Mouse (Mus musculus): ENCODE results near the gene Ttc7b.

DNA sequence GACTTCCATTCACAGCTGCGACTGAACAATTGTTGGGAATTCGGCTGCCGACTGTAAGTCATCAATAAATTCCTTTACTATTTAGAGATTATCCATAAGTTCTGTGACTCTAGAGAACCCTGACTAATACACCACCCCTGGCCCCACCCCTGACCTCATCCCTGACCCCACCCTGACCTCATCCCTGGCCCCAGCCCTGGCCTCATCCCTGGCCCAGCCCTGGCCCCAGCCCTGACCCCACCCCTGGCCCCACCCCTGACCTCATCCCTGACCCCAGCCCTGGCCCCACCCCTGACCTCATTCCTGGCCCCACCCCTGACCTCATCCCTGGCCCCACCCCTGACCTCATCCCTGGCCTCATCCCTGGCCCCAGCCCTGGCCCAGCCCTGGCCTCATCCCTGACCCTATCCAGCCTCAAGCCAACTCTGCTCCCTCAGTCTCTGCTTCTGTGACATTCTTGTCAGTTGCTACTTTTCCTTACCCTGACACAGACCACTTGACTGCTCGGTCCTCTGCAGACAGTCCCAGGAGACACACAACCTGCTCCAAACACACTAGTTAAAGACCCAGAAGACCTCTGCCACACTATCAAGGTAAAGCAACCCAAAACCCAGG lies 55.4 kb downstream of the Ttc7b start:
- TF ChIP-seq POLR2A (IDR thresholded peaks at IDR 0.05; ENCODE audit: control insufficient read depth, low read depth, low read length) (no peak), CTCF (IDR thresholded peaks at IDR 0.05; ENCODE audit: control insufficient read depth, insufficient read depth, insufficient replicate concordance, low read depth, low read length) (no peak)
